Mouse (Mus musculus) CD4-positive, CD25-positive, alpha-beta regulatory T cell, adult 4 months (primary cell): Measurements from ENCODE around the gene Casc3. TPM values are rescaled to one million over a fixed set of nuclear protein-coding genes. Genes with fewer than 3 reads are reported as not detected.

Experiments used
- ATAC-seq: one replicate; pipeline ENCODE4 v1.8.0; 2017
- polyA plus RNA-seq, 2 experiments: library from polyadenylated mRNA; unstranded; fragments of 100-300 nt; shearing (Covaris generic); gene quantifications; one replicate each; pipeline ENCODE4 v1.2.1; 2017

Gene Casc3
- polyA plus RNA-seq, 2 experiments from 2014 or later: 13.6 to 14.5 TPM

GRCm38 (mm10) chr11:98836651-98837141, 32.0 kb downstream of the Casc3 start, which contains the start of gene Rapgefl1:
TSS of gene Rapgefl1 (plus strand) at chr11:98836785.
- peak; percentile 93 for ATAC-seq

GRCm38 (mm10) chr11:98837231-98837704, 32.6 kb downstream of the Casc3 start:
- no peak for ATAC-seq

- no peak for ATAC-seq
These were observed 33.2 kb downstream of the Casc3 start for GRCm38 (mm10) chr11:98837917-98838316.

DNA sequence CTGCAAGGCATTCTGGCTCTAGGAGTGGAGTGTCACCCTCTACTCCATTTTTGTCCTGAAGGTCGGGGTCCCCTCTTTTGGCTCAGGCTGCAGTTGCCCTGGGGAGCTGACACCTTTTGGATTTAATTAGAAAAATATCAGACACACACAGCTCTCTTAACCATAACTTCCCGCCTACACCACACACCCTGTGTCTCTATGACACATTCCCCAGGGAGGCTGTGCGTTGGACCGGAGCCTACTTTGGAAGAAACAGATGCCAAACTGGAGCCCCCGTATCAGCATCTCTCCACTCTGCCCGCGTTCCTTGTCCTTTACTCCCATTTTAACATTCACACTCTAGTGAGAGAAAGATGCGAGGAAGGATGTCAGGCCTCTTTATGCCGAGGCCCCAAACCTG, 33.8 kb downstream of the Casc3 start:
- ATAC-seq: no peak

GRCm38 (mm10) chr11:98839402-98839801, 34.7 kb downstream of the Casc3 start:
- no peak for ATAC-seq

DNA sequence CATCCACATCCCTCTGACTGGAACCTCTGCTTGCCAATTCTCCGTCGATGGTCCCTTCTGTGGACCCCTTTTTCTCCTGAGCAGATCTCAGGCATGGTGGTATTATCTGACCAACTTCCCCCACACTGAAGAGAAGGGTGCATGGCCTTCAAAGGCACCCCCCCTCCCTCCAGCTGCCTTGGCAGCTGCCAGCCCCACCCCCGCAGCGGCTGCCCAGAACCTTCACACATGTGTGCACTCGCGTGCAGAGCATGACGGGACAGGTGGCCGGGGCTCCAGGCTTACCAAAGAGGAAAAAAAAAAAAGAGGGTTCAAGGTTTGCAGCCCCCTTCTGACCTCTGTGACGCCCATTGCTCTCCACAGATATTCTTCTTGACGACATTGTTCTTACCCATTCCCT, 35.2 kb downstream of the Casc3 start:
- ATAC-seq: no peak

GRCm38 (mm10) chr11:98846016-98846415, 41.3 kb downstream of the Casc3 start:
- ATAC-seq: no peak

GRCm38 (mm10) chr11:98846865-98847604, 42.3 kb downstream of the Casc3 start:
- ATAC-seq: no peak

DNA sequence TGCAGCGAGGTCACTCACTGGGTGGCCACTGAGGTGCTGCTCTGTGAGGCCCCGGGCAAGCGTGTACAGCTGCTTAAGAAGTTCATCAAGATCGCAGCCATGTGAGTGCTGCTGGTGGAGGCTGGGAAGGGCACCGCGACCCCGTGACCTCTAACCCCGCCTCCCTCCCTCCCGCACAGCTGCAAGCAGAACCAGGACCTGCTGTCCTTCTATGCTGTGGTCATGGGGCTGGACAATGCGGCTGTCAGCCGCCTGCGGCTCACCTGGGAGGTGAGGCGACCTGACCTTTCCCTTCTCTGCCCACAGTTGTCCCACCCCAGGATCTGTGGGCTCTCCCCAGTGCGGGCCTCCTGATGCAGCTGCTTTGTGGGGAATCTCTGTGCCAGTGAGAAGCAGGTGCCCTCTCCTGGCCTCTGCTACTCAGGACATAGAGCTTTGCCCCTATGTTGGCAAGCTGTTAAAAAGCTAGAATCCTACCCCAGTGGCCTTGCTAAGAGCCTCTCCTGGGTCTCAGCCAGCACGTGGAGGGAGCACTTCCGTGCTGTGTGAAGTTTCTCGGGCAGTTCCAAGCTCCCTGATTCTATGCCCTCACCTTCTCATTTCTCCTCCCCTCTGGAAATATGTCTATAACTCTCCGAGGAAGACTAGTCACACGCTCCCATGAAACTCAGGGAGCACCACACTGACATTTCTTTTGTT, 44.6 kb downstream of the Casc3 start:
- ATAC-seq: no peak

DNA sequence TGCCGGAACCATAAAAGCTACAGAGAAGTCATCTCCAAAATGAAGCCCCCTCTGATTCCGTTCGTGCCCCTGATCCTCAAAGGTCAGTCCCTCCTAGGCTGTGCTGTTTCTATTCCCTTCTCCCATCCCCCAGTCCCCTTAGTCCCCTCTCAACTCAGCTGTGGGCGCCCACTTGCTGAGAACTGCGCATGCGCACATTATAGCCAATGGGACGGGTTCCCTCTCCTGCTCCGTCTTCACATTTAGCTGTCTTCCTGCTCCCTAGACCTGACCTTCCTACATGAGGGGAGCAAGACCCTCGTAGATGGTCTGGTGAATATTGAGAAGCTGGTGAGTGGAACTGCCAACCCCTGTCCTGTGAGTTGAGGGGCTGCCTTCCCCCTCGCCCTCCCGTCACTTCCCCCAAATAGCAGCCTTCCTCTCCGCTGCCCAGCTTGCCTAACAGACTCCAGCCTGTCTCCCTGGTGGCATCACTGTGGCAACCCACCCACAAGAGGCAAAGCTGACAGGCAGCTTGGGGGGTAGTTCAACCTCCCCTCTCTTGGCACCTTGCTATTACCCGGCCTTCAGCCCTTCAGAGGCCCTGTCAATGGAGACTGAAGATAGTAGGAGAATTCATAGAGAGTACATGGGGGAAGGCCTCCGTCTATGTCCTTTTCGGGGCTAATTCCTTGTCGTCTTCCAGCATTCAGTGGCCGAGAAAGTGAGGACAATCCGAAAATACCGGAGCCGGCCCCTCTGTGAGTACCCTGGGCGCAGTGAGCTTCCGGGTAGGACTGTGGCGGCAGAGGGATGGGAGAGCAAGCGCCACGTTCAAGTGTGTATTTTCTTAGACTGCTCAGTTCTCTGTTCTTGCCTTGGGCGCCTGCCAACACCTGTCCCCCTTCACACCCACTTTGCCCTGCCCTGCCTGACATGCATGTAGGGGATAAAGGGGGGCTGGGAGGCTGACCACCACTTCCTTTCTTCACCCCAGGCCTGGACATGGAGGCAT, 45.7 kb downstream of the Casc3 start:
- no peak for ATAC-seq

DNA sequence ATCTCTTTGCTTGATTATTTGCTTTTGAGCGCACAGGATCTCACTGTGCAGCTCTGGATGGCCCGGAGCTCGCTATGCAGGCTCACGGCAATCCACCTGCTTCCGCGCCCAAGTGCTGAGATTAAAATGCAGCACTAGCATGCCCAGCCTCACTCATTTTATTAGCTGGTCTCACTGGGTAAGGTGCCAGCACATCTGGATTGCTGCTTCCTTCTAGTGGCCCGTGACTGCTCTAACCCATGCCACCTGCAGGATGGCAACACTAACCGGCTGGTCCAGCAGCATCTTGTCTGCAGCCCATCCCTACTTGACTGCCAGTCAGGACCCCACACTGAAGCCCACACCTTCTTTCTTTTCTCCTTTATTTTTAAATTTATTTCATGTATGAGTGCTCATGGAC, 49.4 kb downstream of the Casc3 start:
- no peak for ATAC-seq

GRCm38 (mm10) chr11:98854659-98855058, 50.0 kb downstream of the Casc3 start:
- no peak for ATAC-seq

GRCm38 (mm10) chr11:98858759-98859731, 54.3 kb downstream of the Casc3 start:
- ATAC-seq: no peak

DNA sequence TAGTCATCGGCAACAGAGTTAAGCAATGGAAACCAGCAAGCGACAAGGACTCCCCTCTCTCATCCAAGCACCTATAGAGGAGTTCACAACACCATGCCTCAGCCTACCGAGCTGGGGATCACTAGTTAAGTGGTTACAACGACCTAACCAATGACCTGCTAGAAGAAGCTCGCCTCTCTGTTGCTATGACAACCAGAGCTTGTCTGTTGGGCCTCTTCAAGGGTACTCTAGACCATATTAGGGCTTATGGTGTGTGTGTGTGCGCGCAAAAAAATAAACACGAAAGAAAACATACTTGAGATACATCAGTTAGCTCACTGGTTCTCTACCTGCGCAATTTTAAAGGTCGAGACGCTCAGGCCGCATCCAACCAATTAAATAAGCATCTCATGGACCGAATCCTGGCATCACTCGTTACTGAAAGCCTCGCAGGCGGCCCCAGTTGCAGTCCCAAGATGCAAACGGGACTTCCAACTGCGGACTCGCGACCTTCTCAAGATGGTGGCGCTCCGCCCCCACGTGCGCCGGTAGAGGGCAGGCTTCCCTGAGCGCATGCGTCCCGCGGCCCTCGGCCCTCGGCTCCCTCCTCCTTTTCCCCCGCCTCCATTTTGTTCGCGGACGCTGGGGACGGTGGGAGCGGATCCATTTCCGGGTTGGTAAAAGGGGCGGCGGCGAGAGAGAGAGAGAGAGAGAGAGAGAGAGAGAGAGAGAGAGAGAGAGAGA, 58.5 kb downstream of the Casc3 start, which contains the start of gene Wipf2:
Gene Wipf2, plus strand, starts transcription at position 611 of the 723 bp plus-strand sequence.
- peak; percentile 83 for ATAC-seq

DNA sequence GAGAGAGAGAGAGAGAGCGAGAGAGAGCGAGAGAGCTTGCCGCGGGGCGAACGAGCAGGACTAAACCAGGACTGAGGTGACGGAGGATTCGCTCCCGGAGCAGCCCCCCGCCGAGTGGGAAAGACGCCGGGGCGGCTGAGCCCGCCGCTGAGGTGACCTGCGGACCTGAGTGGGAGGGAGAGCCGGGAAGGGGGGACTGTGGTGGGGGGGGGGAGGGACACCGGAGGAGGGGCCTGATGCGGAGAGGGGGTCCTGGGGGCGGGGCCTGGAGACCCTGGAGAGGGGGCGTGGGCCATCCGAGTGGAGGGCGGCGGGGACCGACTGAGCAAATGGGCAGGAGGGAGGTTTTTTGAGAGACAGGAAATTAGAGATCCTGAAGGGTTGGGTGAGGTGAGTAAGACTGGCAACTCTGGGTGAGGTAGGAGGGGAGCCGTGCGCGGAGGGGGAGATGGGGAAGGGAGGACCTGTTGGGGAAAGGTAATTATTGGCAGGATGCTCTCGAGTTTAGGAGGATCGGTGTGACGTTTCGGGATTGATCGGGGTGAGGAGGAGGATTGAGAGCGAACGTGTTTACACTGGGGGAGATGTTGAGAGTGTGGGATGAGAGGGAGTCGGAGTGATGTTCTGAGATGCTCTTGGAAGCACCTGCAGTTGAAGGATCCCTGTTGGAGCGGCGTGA, 59.2 kb downstream of the Casc3 start:
- peak; percentile 67 for ATAC-seq

DNA sequence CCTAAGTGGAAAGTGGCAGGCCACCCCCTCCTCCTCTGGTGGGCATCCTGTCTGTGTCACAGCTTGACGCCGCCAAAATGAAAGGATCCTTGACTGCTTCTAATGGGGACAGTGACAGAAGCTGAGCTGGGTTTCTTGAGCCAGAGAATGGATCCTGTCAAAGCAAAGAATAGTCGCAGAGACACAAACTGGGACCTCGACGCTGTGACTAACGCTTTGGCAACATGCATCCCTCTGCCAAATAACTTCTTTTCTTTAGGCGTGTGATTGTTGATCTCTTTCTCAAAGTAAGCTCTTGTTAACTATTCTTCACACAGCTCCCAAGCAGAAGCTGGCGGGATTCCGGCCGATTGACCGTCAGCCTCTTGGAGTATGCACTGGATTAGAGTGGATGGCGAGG, 62.6 kb downstream of the Casc3 start:
- ATAC-seq: no peak

DNA sequence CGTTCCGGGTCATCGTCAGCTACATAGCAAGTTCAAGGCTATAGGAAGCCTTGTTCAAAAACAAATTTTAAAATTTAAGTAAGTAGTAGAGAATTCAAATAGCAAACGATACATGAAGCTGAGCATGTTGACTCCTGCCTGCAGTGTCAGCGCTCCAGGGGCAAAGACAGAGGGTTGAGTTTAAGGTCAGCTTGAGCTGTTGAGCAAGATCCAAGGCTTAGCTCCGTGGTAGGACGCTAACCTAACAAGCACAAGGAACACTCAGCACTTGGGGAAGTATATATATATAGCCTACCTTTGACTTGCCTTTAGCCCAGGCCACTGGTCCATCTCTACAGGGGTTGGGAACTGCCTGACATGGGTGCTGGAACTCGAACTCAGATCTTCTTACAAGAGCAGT, 65.2 kb downstream of the Casc3 start:
- ATAC-seq: no peak

DNA sequence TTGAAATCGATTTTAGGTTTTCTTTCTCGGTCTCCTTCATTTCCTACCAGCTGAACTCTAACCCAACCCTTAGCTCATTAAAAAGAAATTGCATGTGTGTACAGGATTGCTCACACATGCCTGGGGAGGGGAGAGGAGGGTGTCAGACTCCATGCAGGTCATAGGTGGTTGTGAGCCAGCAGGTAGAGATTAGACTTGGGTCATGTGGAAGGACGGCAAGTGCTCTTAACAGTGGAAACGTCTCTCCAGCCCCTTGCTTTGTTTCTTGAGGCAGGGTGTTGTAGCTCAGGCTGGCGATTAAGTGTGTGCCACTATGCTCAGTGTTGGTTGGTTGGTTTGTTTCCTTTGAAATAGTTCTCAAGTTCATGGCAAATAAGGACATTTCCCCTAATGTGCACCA, 66.1 kb downstream of the Casc3 start:
- no peak for ATAC-seq

- no peak for ATAC-seq
These were observed 66.7 kb downstream of the Casc3 start for GRCm38 (mm10) chr11:98871416-98871815.

GRCm38 (mm10) chr11:98872040-98872439, 67.3 kb downstream of the Casc3 start:
- no peak for ATAC-seq
